Mouse (Mus musculus) forebrain, embryonic 11.5 days (tissue): ENCODE measurements around the gene Pld2. TPM values are rescaled to one million over a fixed set of nuclear protein-coding genes. Genes with fewer than 3 reads are reported as not detected.

Experiments
- ATAC-seq: fragments of 200-750 bp; cut with Nextera tagmentation; replicated peaks from 2 replicates; pipeline ENCODE4 v1.8.0; 2017; ENCODE audit warnings: moderate TSS enrichment; ENCODE audit not compliant: low FRiP score
- DNase-seq: peaks from one replicate; pipeline ENCODE4 v3.0.0-alpha.2; 2017; ENCODE audit warnings: low spot score
- H3K27ac ChIP-seq: fragments of 300-500 bp; sonication (generic); 2 replicates; pipeline ENCODE4 v1.5.1; 2014; ENCODE audit warnings: low read depth, low read length
- H3K27me3 ChIP-seq: fragments of 300-500 bp; sonication (generic); 2 replicates; pipeline ENCODE4 v1.6.1; 2014; ENCODE audit warnings: mild to moderate bottlenecking, low read length, mixed read lengths; ENCODE audit not compliant: control insufficient read depth, insufficient read depth
- H3K36me3 ChIP-seq: fragments of 300-500 bp; sonication (generic); 2 replicates; pipeline ENCODE4 v1.6.1; 2014; ENCODE audit warnings: mild to moderate bottlenecking, low read length, moderate library complexity, mixed read lengths; ENCODE audit not compliant: control insufficient read depth, insufficient read depth
- H3K4me1 ChIP-seq: fragments of 300-500 bp; sonication (generic); replicated peaks from 2 replicates; pipeline ENCODE4 v1.6.1; 2014; ENCODE audit warnings: low read length, mixed read lengths; ENCODE audit not compliant: control insufficient read depth, insufficient read depth
- H3K4me2 ChIP-seq: fragments of 300-500 bp; sonication (generic); 2 replicates; pipeline ENCODE4 v1.6.1; 2014; ENCODE audit warnings: low read depth, mild to moderate bottlenecking, low read length, moderate library complexity, mixed read lengths; ENCODE audit not compliant: severe bottlenecking
- H3K4me3 ChIP-seq: fragments of 300-500 bp; sonication (generic); 2 replicates; pipeline ENCODE4 v1.5.1; 2014; ENCODE audit warnings: low read depth, low read length
- H3K9ac ChIP-seq: fragments of 300-500 bp; sonication (generic); 2 replicates; pipeline ENCODE4 v1.6.1; 2014; ENCODE audit warnings: low read length
- H3K9me3 ChIP-seq: fragments of 300-500 bp; sonication (generic); 2 replicates; pipeline ENCODE4 v1.6.1; 2016; ENCODE audit warnings: low read length, mixed read lengths; ENCODE audit not compliant: control insufficient read depth
- WGBS: fragments of 180-500 bp; shearing (Covaris S2); extraction: QIAGEN DNeasy Blood & Tissue Kit; methylation state at CpG from one replicate; pipeline ENCODE4 v1.1.7; 2014; 5-methylcytosine and 5-hydroxymethylcytosine counted together
- polyA plus RNA-seq: library from polyadenylated mRNA; unstranded; fragments of >200 nt; fragmentation: Nextera tagmentation; extraction: Ambion mirVana; gene quantifications from 2 replicates; pipeline ENCODE4 v1.2.1, GENCODE M21; 2014

The Pld2 gene
- polyA plus RNA-seq, 1 experiment from 2014 or later: 3.2 TPM

- Histone ChIP-seq H3K36me3 (no peaks in the 10 kb centered on the region), H3K27me3 (no peaks in the 10 kb centered on the region), H3K9ac (no peak overlapping the region), H3K4me2 (no peak overlapping the region), H3K4me3 (no peak overlapping the region), H3K4me1 (no peaks in the 10 kb centered on the region), H3K27ac (no peak overlapping the region), H3K9me3 (no peaks in the 10 kb centered on the region)
- ATAC-seq (no peak), DNase-seq (no peak)
- 90% methylated on average over 2 of the region's 2 CpGs for WGBS
Measured at GRCm38 (mm10) chr11:70511242-70511641, 28.6 kb upstream of the Pld2 start.

- no peak for ATAC-seq
- no peak for DNase-seq
- Histone ChIP-seq H3K36me3 (no peaks in the 10 kb centered on the region), H3K27me3 (no peaks in the 10 kb centered on the region), H3K4me3 (no peak overlapping the region), H3K4me1 (no peaks in the 10 kb centered on the region), H3K27ac (no peak overlapping the region), H3K9me3 (no peaks in the 10 kb centered on the region), H3K4me2 (no peak overlapping the region), H3K9ac (no peak overlapping the region)
- WGBS: 88% methylated on average over 7 of the region's 7 CpGs
Measured at GRCm38 (mm10) chr11:70511825-70512224, 28.0 kb upstream of the Pld2 start.

- 83% methylated on average over 7 of the region's 7 CpGs for WGBS
- Histone ChIP-seq H3K9ac (no peak overlapping the region), H3K27ac (no peak overlapping the region), H3K4me3 (no peak overlapping the region), H3K4me2 (no peak overlapping the region), H3K9me3 (no peaks in the 10 kb centered on the region), H3K36me3 (no peaks in the 10 kb centered on the region), H3K4me1 (no peaks in the 10 kb centered on the region), H3K27me3 (no peaks in the 10 kb centered on the region)
- DNase-seq (no peak), ATAC-seq (no peak)
Measured at GRCm38 (mm10) chr11:70512709-70513342, 27.0 kb upstream of the Pld2 start.

GRCm38 (mm10) chr11:70513520-70513919 lies 26.3 kb upstream of the Pld2 start:
- H3K4me3 ChIP-seq: no peak overlapping the region
- 60% methylated on average over 11 of the region's 11 CpGs for WGBS
- no peak overlapping the region for H3K27ac ChIP-seq
- DNase-seq (no peak), ATAC-seq (no peak)
- no peaks in the 10 kb centered on the region for H3K4me1 ChIP-seq
- H3K4me2 ChIP-seq: no peak overlapping the region
- no peaks in the 10 kb centered on the region for H3K9me3 ChIP-seq
- no peaks in the 10 kb centered on the region for H3K36me3 ChIP-seq
- no peaks in the 10 kb centered on the region for H3K27me3 ChIP-seq
- no peak overlapping the region for H3K9ac ChIP-seq

- Histone ChIP-seq H3K27ac (no peak within 1 kb of the TSS), H3K36me3 (no peaks in the 10 kb centered on the region), H3K4me3 (no peak within 1 kb of the TSS), H3K4me2 (no peak within 1 kb of the TSS), H3K9me3 (no peaks in the 10 kb centered on the region), H3K4me1 (no peaks in the 10 kb centered on the region), H3K27me3 (no peaks in the 10 kb centered on the region), H3K9ac (no peak within 1 kb of the TSS)
- ATAC-seq (no peak), DNase-seq (no peak)
- WGBS: 93% methylated on average over 7 of the region's 7 CpGs
Measured at GRCm38 (mm10) chr11:70514288-70514687, 25.6 kb upstream of the Pld2 start, which contains the start of gene Vmo1. Vmo1 (minus strand) TSS chr11:70514616.

GRCm38 (mm10) chr11:70516352-70516751 lies 23.5 kb upstream of the Pld2 start:
- WGBS: 33% methylated on average over 2 of the region's 2 CpGs

GRCm38 (mm10) chr11:70518436-70518835 lies 21.4 kb upstream of the Pld2 start:
- no peak for ATAC-seq
- Histone ChIP-seq H3K27me3 (peaks cover 2% of the 10 kb centered on the region), H3K9me3 (no peaks in the 10 kb centered on the region), H3K4me1 (0 out of 2 replicates have a peak, but pooled peaks cover 5% of the 10 kb centered on the region), H3K4me2 (no peak overlapping the region), H3K27ac (no peak overlapping the region), H3K9ac (no peak overlapping the region), H3K4me3 (no peak overlapping the region), H3K36me3 (no peaks in the 10 kb centered on the region)
- no peak for DNase-seq
- WGBS: 73% methylated on average over 1 of the region's 1 CpGs

More at GRCm38 (mm10) chr11:70516352-70516751, 23.5 kb upstream of the Pld2 start:
- H3K4me1 ChIP-seq: 0 out of 2 replicates have a peak, but pooled peaks cover 5% of the 10 kb centered on the region
- H3K4me3 ChIP-seq: no peak overlapping the region
- H3K9me3 ChIP-seq: no peaks in the 10 kb centered on the region
- no peak overlapping the region for H3K27ac ChIP-seq
- ATAC-seq: no peak
- DNase-seq: no peak
- no peak overlapping the region for H3K4me2 ChIP-seq
- peaks cover 2% of the 10 kb centered on the region for H3K27me3 ChIP-seq
- H3K9ac ChIP-seq: no peak overlapping the region
- no peaks in the 10 kb centered on the region for H3K36me3 ChIP-seq

GRCm38 (mm10) chr11:70518923-70519322 lies 20.9 kb upstream of the Pld2 start, which contains the start of gene Gltpd2:
Gltpd2 (plus strand) TSS chr11:70519196.
- WGBS: 84% methylated on average over 10 of the region's 10 CpGs
- ATAC-seq: no peak
- peaks cover 2% of the 10 kb centered on the region for H3K27me3 ChIP-seq

More at GRCm38 (mm10) chr11:70518923-70519322, 20.9 kb upstream of the Pld2 start, which contains the start of gene Gltpd2:
- no peak for DNase-seq
- Histone ChIP-seq H3K36me3 (no peaks in the 10 kb centered on the region), H3K4me1 (0 out of 2 replicates have a peak, but pooled peaks cover 5% of the 10 kb centered on the region), H3K9ac (peak within 1 kb of the TSS; percentile 59), H3K27ac (no peak within 1 kb of the TSS), H3K4me2 (peak within 1 kb of the TSS; percentile 50), H3K9me3 (no peaks in the 10 kb centered on the region), H3K4me3 (no peak within 1 kb of the TSS; the same call in 1 of the 2 replicates)
